ENCODE assay signal across 22 mouse cellular contexts in the genomic region with DNA sequence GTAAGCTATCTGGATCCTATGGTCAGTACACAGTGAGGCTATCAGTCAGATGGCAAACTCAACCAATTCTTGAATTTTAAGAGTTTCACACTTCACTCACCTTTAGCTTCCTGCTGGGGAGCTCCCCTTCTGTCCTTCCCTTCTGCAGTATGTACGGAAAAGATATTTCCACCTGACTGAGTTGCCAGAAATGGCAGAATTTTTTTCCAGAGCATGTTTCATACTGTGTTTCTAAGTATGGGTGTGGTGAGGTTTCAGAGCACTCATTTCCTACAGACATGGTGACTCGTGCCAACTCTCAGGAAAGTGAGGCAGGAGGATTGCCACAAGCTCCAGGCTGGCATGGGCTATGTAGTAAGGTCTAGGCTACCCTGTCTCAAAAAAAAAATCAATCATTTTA.
"Had no signal": no experiment of that assay in that cellular context is flagged by ENCODE, and none has a peak within 500 bp of the region (broad histone marks: within the 10 kb centered on the region; RNA-seq: fewer than 3 reads in every experiment).

No protein-coding gene starts in this region.

- H3K9ac ChIP-seq: liver, postnatal 0 days; lung, embryonic 15.5 days; midbrain, embryonic 13.5 days; neural tube, embryonic 13.5 days; neural tube, embryonic 15.5 days had no signal

- H3K4me3 ChIP-seq: lung, embryonic 15.5 days; megakaryocyte, embryonic 14.5 days; midbrain, embryonic 13.5 days; myocyte; neural tube, embryonic 13.5 days; neural tube, embryonic 15.5 days had no signal

- H3K27ac ChIP-seq: lung, embryonic 15.5 days; macrophage; midbrain, embryonic 13.5 days; neural tube, embryonic 13.5 days; neural tube, embryonic 15.5 days had no signal

- H3K27me3 ChIP-seq: lung, embryonic 15.5 days; megakaryocyte, embryonic 14.5 days; midbrain, embryonic 13.5 days; neural tube, embryonic 13.5 days; neural tube, embryonic 15.5 days had no signal

- ATAC-seq: liver, postnatal 0 days; lung, postnatal 0 days; midbrain, embryonic 13.5 days; midbrain, embryonic 16.5 days had no signal

- H3K9me3 ChIP-seq: lung, embryonic 15.5 days; midbrain, embryonic 13.5 days; neural tube, embryonic 13.5 days; neural tube, embryonic 15.5 days had no signal

- DNase-seq: liver, postnatal 0 days; lung, adult 2 months; lung, postnatal 14 days; lung, postnatal 36 days; retina, postnatal 1 day; right cerebral cortex, adult 18-20 months; right cerebral cortex, postnatal 25 days; right cerebral cortex, postnatal 4 days; spleen, adult 18-20 months; thymus, adult 18-20 months; thymus, postnatal 14 days; thymus, postnatal 36 days had no signal

- H3K36me3 ChIP-seq: lung, embryonic 15.5 days; midbrain, embryonic 13.5 days; neural tube, embryonic 13.5 days; neural tube, embryonic 15.5 days had no signal

- H3K4me2 ChIP-seq: lung, embryonic 15.5 days; midbrain, embryonic 11.5 days; midbrain, embryonic 13.5 days; neural tube, embryonic 13.5 days; neural tube, embryonic 15.5 days had no signal

- H3K4me1 ChIP-seq: lung, embryonic 15.5 days; megakaryocyte, embryonic 14.5 days; midbrain, embryonic 13.5 days; neural tube, embryonic 13.5 days; neural tube, embryonic 15.5 days had no signal
